Mouse (Mus musculus) liver, adult 2 months (tissue): ENCODE data around the gene Atrnl1. TPM values are rescaled to one million over a fixed set of nuclear protein-coding genes. Genes with fewer than 3 reads are reported as not detected.

Source experiments
- DNase-seq: peaks from one replicate; pipeline ENCODE4 v3.0.0-alpha.2; 2011; ENCODE audit warnings: low read depth, low spot score; ENCODE audit errors: extremely low read depth
- H3K27ac ChIP-seq: fragments of 200-500 bp; replicated peaks from 2 replicates; pipeline ENCODE4 v1.5.1; 2012; ENCODE audit warnings: low read depth, mild to moderate bottlenecking, control low read depth, inconsistent platforms, low read length; ENCODE audit not compliant: insufficient read depth
- H3K27me3 ChIP-seq: fragments of 200-500 bp; 2 replicates; pipeline ENCODE4 v1.6.1; 2012; ENCODE audit warnings: mild to moderate bottlenecking, moderate library complexity, low read length, inconsistent platforms; ENCODE audit not compliant: control insufficient read depth, insufficient read depth
- H3K36me3 ChIP-seq: fragments of 200-500 bp; 2 replicates; pipeline ENCODE4 v1.6.1; 2012; ENCODE audit warnings: low read length, inconsistent platforms; ENCODE audit not compliant: control insufficient read depth, insufficient read depth
- H3K4me1 ChIP-seq: fragments of 200-500 bp; 2 replicates; pipeline ENCODE4 v1.6.1; 2011; ENCODE audit warnings: low read length; ENCODE audit not compliant: control insufficient read depth, insufficient read depth
- H3K4me3 ChIP-seq: fragments of 200-500 bp; 2 replicates; pipeline ENCODE4 v1.5.1; 2011; ENCODE audit warnings: low read depth, mild to moderate bottlenecking, control low read depth, low read length, moderate library complexity; ENCODE audit not compliant: insufficient read depth
- H3K79me2 ChIP-seq: fragments of 200-500 bp; 2 replicates; pipeline ENCODE4 v1.6.1; 2012; ENCODE audit warnings: inconsistent platforms, mild to moderate bottlenecking, low read length, moderate library complexity; ENCODE audit not compliant: control insufficient read depth, insufficient read depth
- H3K9ac ChIP-seq: fragments of 200-500 bp; 2 replicates; pipeline ENCODE4 v1.6.1; 2012; ENCODE audit warnings: low read depth, mild to moderate bottlenecking, control low read depth, inconsistent platforms, low read length
- CTCF ChIP-seq: fragments of 200-500 bp; IDR thresholded peaks from 2 replicates; pipeline ENCODE4 v1.5.1; 2011; ENCODE audit warnings: low read depth, low read length, control low read depth
- POLR2A ChIP-seq: fragments of 200-500 bp; IDR thresholded peaks from 2 replicates; pipeline ENCODE4 v1.6.1; 2011; ENCODE audit warnings: low read length, control low read depth; ENCODE audit not compliant: insufficient read depth; ENCODE audit errors: extremely low read depth
- WGBS: fragments of 180-500 bp; shearing (Covaris S2); methylation state at CpG from one replicate; pipeline ENCODE4 v1.1.7; 2018; 5-methylcytosine and 5-hydroxymethylcytosine counted together
- polyA plus RNA-seq: library from polyadenylated mRNA; depleted of rRNA; stranded (reverse); fragments of >200 nt; gene quantifications from 2 replicates; pipeline ENCODE4 v1.2.3, GENCODE M21; 2012
- total RNA-seq: library from RNA; depleted of rRNA; stranded (reverse); fragments of >200 nt; gene quantifications from 2 replicates; pipeline ENCODE4 v1.2.3, GENCODE M21; 2014

The Atrnl1 gene
- total and polyA plus RNA-seq, 2 experiments = 5.2 to 25.4 TPM

- Histone ChIP-seq H3K27ac (no peak overlapping the region), H3K4me1 (no peaks in the 10 kb centered on the region), H3K9ac (no peak overlapping the region), H3K4me3 (no peak overlapping the region), H3K79me2 (no peaks in the 10 kb centered on the region), H3K36me3 (no peaks in the 10 kb centered on the region), H3K27me3 (no peaks in the 10 kb centered on the region)
- TF ChIP-seq POLR2A = no peak
- no peak for TF ChIP-seq CTCF
- no peak for DNase-seq
- 97% methylated on average over 19 of the region's 19 CpGs for WGBS
These were observed 471.9 kb downstream of the Atrnl1 start for GRCm38 (mm10) chr19:58082751-58083150.

DNA sequence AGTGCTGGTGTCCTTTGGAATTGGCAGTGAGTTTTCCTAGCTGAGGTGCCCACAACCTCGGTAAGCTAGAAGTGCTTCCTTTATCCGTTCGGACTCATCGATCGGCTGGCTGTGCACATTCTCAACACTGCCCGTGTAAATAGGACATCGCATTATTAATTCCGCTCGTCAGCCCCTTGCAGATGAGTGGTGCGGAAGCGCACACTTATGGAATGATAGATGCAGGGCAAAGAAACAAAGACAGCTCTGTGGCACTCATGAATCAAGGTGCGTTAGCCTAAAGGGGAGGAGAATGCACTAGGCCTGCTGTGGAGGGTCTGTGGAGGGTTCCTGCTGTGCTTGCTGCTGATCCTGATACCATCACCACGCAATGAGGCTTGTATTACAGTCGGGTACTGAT is 474.0 kb downstream of the Atrnl1 start:
- WGBS = 94% methylated on average over 14 of the region's 14 CpGs
- Histone ChIP-seq H3K4me1 (no peaks in the 10 kb centered on the region), H3K27ac (no peak overlapping the region), H3K9ac (no peak overlapping the region), H3K36me3 (no peaks in the 10 kb centered on the region), H3K27me3 (no peaks in the 10 kb centered on the region), H3K79me2 (no peaks in the 10 kb centered on the region), H3K4me3 (no peak overlapping the region)
- DNase-seq = no peak
- no peak for TF ChIP-seq POLR2A
- TF ChIP-seq CTCF = no peak

DNA sequence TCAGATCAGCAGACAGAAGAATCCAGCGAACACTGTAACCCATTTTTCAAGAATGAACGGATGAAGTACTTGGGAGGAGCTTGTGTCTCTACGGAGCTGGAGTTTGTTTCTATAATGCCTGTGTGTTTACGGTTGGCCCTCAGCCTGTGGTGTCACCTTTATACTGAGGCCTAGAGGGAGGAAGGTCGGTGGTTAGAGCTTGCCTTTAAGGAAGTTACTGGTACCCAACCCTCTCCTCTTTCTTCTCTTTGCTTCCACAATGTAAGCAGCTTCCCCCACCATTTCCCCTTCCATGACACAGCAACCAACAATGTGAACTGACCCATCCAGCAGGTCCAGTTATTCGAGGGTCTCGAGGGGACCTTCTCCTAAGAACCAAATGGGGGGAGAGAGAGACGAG is 475.9 kb downstream of the Atrnl1 start:
- 94% methylated on average over 8 of the region's 8 CpGs for WGBS
- no peak for DNase-seq
- H3K27ac ChIP-seq = no peak overlapping the region

DNA sequence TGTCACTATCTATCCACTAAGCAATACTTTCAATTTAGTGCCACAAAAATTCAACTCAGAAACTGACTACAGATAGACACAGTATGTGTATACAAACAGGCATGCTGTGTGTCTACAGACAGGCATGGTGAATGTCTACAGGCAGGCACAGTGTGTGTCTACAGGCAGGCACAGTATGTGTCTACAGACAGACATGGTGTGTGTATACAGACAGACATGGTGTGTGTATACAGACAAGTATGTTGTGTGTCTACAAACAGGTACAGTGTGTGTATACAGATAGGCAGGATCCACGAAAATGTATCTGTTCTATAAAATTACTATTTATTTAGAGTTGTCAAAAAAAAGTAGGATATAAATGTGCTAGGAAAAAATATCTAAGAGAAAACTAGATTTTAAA is 477.1 kb downstream of the Atrnl1 start:
- Histone ChIP-seq H3K36me3 (no peaks in the 10 kb centered on the region), H3K4me1 (peaks cover 3% of the 10 kb centered on the region; the same call in 1 of the 2 replicates), H3K27ac (no peak overlapping the region), H3K9ac (no peak overlapping the region), H3K79me2 (no peaks in the 10 kb centered on the region), H3K4me3 (no peak overlapping the region), H3K27me3 (no peaks in the 10 kb centered on the region)
- no peak for DNase-seq
- WGBS = 86% methylated on average over 1 of the region's 1 CpGs
- no peak for TF ChIP-seq POLR2A
- TF ChIP-seq CTCF = no peak

More for the DNA sequence above, 475.9 kb downstream of the Atrnl1 start:
- H3K9ac ChIP-seq = no peak overlapping the region
- no peak for TF ChIP-seq POLR2A
- TF ChIP-seq CTCF = no peak
- H3K36me3 ChIP-seq = no peaks in the 10 kb centered on the region
- H3K4me1 ChIP-seq = peaks cover 3% of the 10 kb centered on the region; the same call in 1 of the 2 replicates
- H3K27me3 ChIP-seq = no peaks in the 10 kb centered on the region
- H3K4me3 ChIP-seq = no peak overlapping the region
- no peaks in the 10 kb centered on the region for H3K79me2 ChIP-seq

GRCm38 (mm10) chr19:58088433-58088832 is 477.6 kb downstream of the Atrnl1 start:
- WGBS = 70% methylated on average over 7 of the region's 7 CpGs
- TF ChIP-seq POLR2A (no peak), CTCF (no peak)
- Histone ChIP-seq H3K9ac (no peak overlapping the region), H3K79me2 (no peaks in the 10 kb centered on the region), H3K4me1 (peaks cover 3% of the 10 kb centered on the region; the same call in 1 of the 2 replicates), H3K4me3 (no peak overlapping the region), H3K27ac (no peak overlapping the region), H3K36me3 (no peaks in the 10 kb centered on the region), H3K27me3 (no peaks in the 10 kb centered on the region)
- DNase-seq = no peak

GRCm38 (mm10) chr19:58091911-58092310 is 481.1 kb downstream of the Atrnl1 start:
- H3K79me2 ChIP-seq = no peaks in the 10 kb centered on the region
- WGBS = 98% methylated on average over 16 of the region's 16 CpGs
- H3K9ac ChIP-seq = no peak overlapping the region
- no peaks in the 10 kb centered on the region for H3K36me3 ChIP-seq
- DNase-seq = no peak
- no peaks in the 10 kb centered on the region for H3K27me3 ChIP-seq
- no peak overlapping the region for H3K27ac ChIP-seq
- no peak overlapping the region for H3K4me3 ChIP-seq
- peaks cover 3% of the 10 kb centered on the region; the same call in 1 of the 2 replicates for H3K4me1 ChIP-seq
- TF ChIP-seq POLR2A (no peak), CTCF (no peak)
